18 mouse cellular contexts compared by ENCODE assay signal in the genomic region with DNA sequence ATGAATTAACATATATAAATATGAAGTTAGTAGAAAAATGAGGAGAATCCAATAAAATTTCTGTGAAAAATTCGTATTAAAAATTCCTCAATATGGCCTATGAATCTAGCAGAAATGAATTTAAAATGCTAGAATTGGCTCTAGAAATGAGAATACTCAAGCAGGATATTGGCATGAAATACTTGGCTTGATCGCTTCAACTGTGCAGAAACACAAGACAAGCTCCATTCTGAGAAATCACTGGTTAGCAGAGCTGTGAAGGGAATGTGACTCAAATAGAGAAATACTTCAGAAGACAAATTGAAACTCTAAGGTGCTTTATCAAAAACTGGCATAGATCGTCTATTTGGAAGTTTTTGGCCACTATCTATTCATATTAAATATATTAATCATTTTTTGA.
DNase-seq lines count a peak whose midpoint lies in the region; ATAC-seq and TF ChIP-seq lines count a peak whose summit lies in the region.
"Had no signal": no experiment of that assay in that cellular context is flagged by ENCODE, and none has a peak within 500 bp of the region (broad histone marks: within the 10 kb centered on the region; RNA-seq: fewer than 3 reads in every experiment).

No protein-coding gene starts in this region.

- no peak overlapping the region for H3K4me2 ChIP-seq in forebrain, embryonic 16.5 days (ENCODE audit: low read length)
- no peak overlapping the region for H3K4me2 ChIP-seq in forebrain, embryonic 11.5 days (ENCODE audit: low read depth, low read length, severe bottlenecking)
- H3K4me2 ChIP-seq in hindbrain, postnatal 0 days (ENCODE audit: low read depth, low read length) = no peak overlapping the region
- H3K4me2 ChIP-seq in hindbrain, embryonic 16.5 days (ENCODE audit: low read length) = no peak overlapping the region
- H3K4me2 ChIP-seq: embryonic facial prominence, embryonic 12.5 days; forebrain, embryonic 15.5 days had no signal

- no peaks in the 10 kb centered on the region for H3K27me3 ChIP-seq in forebrain, embryonic 16.5 days (replicated peaks; ENCODE audit: control insufficient read depth, insufficient read depth, low read length)
- no peaks in the 10 kb centered on the region for H3K27me3 ChIP-seq in forebrain, embryonic 11.5 days (ENCODE audit: control insufficient read depth, insufficient read depth, low read length)
- no peaks in the 10 kb centered on the region for H3K27me3 ChIP-seq in hindbrain, postnatal 0 days (ENCODE audit: insufficient read depth, low read length)
- H3K27me3 ChIP-seq in hindbrain, embryonic 16.5 days (replicated peaks; ENCODE audit: control insufficient read depth, insufficient read depth, low read length) = no peaks in the 10 kb centered on the region
- H3K27me3 ChIP-seq: embryonic facial prominence, embryonic 12.5 days; forebrain, embryonic 15.5 days had no signal

- H3K4me3 ChIP-seq in forebrain, embryonic 16.5 days (replicated peaks; ENCODE audit: low read length) = no peak overlapping the region
- H3K4me3 ChIP-seq in forebrain, embryonic 11.5 days (ENCODE audit: low read depth, low read length) = no peak overlapping the region
- no peak overlapping the region for H3K4me3 ChIP-seq in hindbrain, postnatal 0 days (ENCODE audit: low read length)
- H3K4me3 ChIP-seq in hindbrain, embryonic 16.5 days (ENCODE audit: low read length) = no peak overlapping the region
- H3K4me3 ChIP-seq: embryonic facial prominence, embryonic 10.5 days; embryonic facial prominence, embryonic 12.5 days; forebrain, embryonic 15.5 days had no signal

- ATAC-seq in forebrain, embryonic 16.5 days = peak; percentile 49; the same call in 1 of the 2 replicates
- ATAC-seq in forebrain, embryonic 11.5 days (replicated peaks; ENCODE audit: low FRiP score) = no peak
- ATAC-seq in hindbrain, postnatal 0 days = no peak
- no peak for ATAC-seq in hindbrain, embryonic 16.5 days
- ATAC-seq: forebrain, embryonic 15.5 days had no signal

- H3K36me3 ChIP-seq in forebrain, embryonic 16.5 days (ENCODE audit: control insufficient read depth, insufficient read depth) = no peaks in the 10 kb centered on the region
- no peaks in the 10 kb centered on the region for H3K36me3 ChIP-seq in forebrain, embryonic 11.5 days (ENCODE audit: control insufficient read depth, insufficient read depth, low read length)
- H3K36me3 ChIP-seq in hindbrain, postnatal 0 days (ENCODE audit: insufficient read depth, low read length) = no peaks in the 10 kb centered on the region
- no peaks in the 10 kb centered on the region for H3K36me3 ChIP-seq in hindbrain, embryonic 16.5 days (ENCODE audit: control insufficient read depth, insufficient read depth, low read length)
- H3K36me3 ChIP-seq: embryonic facial prominence, embryonic 10.5 days; embryonic facial prominence, embryonic 12.5 days; forebrain, embryonic 15.5 days had no signal

- H3K9me3 ChIP-seq in forebrain, embryonic 16.5 days (ENCODE audit: control insufficient read depth, low read length) = no peaks in the 10 kb centered on the region
- no peaks in the 10 kb centered on the region for H3K9me3 ChIP-seq in forebrain, embryonic 11.5 days (ENCODE audit: control insufficient read depth, low read length)
- no peaks in the 10 kb centered on the region for H3K9me3 ChIP-seq in hindbrain, postnatal 0 days (ENCODE audit: low read length)
- H3K9me3 ChIP-seq in hindbrain, embryonic 16.5 days (ENCODE audit: control insufficient read depth, low read length) = no peaks in the 10 kb centered on the region
- H3K9me3 ChIP-seq: embryonic facial prominence, embryonic 10.5 days; embryonic facial prominence, embryonic 12.5 days; forebrain, embryonic 15.5 days had no signal

- TF ChIP-seq POLR2A in brain, embryonic 14.5 days (IDR thresholded peaks at IDR 0.05; ENCODE audit: borderline replicate concordance, extremely low read depth, insufficient read depth, insufficient read length, poor library complexity, severe bottlenecking) = no peak

- 71% methylated on average over 3 of the region's 3 CpGs for WGBS in forebrain, embryonic 16.5 days
- WGBS in forebrain, embryonic 11.5 days = 86% methylated on average over 3 of the region's 3 CpGs
- 82% methylated on average over 3 of the region's 3 CpGs for WGBS in hindbrain, postnatal 0 days
- WGBS in hindbrain, embryonic 16.5 days = 84% methylated on average over 3 of the region's 3 CpGs

- H3K9ac ChIP-seq in forebrain, embryonic 16.5 days (replicated peaks; ENCODE audit: low read depth, low read length) = no peak overlapping the region
- H3K9ac ChIP-seq in forebrain, embryonic 11.5 days (ENCODE audit: low read length) = no peak overlapping the region
- no peak overlapping the region for H3K9ac ChIP-seq in hindbrain, postnatal 0 days (replicated peaks; ENCODE audit: low read length)
- no peak overlapping the region for H3K9ac ChIP-seq in hindbrain, embryonic 16.5 days (ENCODE audit: low read depth, low read length)
- H3K9ac ChIP-seq: embryonic facial prominence, embryonic 12.5 days; forebrain, embryonic 15.5 days had no signal

- no peak for TF ChIP-seq CTCF in hindbrain, postnatal 0 days (IDR thresholded peaks at IDR 0.05; ENCODE audit: low read depth)
- TF ChIP-seq CTCF in brain, embryonic 14.5 days (IDR thresholded peaks at IDR 0.05; ENCODE audit: borderline replicate concordance, extremely low read depth, insufficient read depth, insufficient read length) = no peak

- no peaks in the 10 kb centered on the region for H3K4me1 ChIP-seq in forebrain, embryonic 16.5 days (replicated peaks; ENCODE audit: control insufficient read depth, insufficient read depth, low read length)
- no peaks in the 10 kb centered on the region for H3K4me1 ChIP-seq in forebrain, embryonic 11.5 days (replicated peaks; ENCODE audit: control insufficient read depth, insufficient read depth, low read length)
- no peaks in the 10 kb centered on the region for H3K4me1 ChIP-seq in hindbrain, postnatal 0 days (ENCODE audit: insufficient read depth, low read length)
- no peaks in the 10 kb centered on the region for H3K4me1 ChIP-seq in hindbrain, embryonic 16.5 days (ENCODE audit: control insufficient read depth, insufficient read depth, low read depth, low read length)
- H3K4me1 ChIP-seq: embryonic facial prominence, embryonic 10.5 days; embryonic facial prominence, embryonic 12.5 days; forebrain, embryonic 15.5 days had no signal

- no peak overlapping the region for H3K27ac ChIP-seq in forebrain, embryonic 16.5 days (ENCODE audit: low read length)
- no peak overlapping the region for H3K27ac ChIP-seq in forebrain, embryonic 11.5 days (ENCODE audit: low read depth, low read length)
- no peak overlapping the region for H3K27ac ChIP-seq in hindbrain, postnatal 0 days
- H3K27ac ChIP-seq in hindbrain, embryonic 16.5 days (ENCODE audit: low read depth, low read length) = no peak overlapping the region
- H3K27ac ChIP-seq: embryonic facial prominence, embryonic 10.5 days; embryonic facial prominence, embryonic 12.5 days; forebrain, embryonic 15.5 days had no signal

- no peak for DNase-seq in forebrain, embryonic 11.5 days (ENCODE audit: low spot score)
- peak; percentile 6 for DNase-seq in hindbrain, postnatal 0 days (ENCODE audit: low spot score)
- peak; percentile 60 for DNase-seq in brain, embryonic 14.5 days (ENCODE audit: low read depth)
- DNase-seq in telencephalon, adult 2 months (ENCODE audit: low read depth, low spot score) = peak; percentile 6
- no peak for DNase-seq in ovary, adult 18-20 months (ENCODE audit: low spot score)
- DNase-seq in left cerebral cortex, postnatal 4 days = no peak
- DNase-seq: adrenal gland, adult 2 months; adrenal gland, postnatal 10 days; adrenal gland, postnatal 25 days; cerebellum, adult 11-12 months; cerebellum, adult 2 months; cerebellum, adult 9-10 months; cerebellum, postnatal 25 days had no signal

- intact Hi-C loops in left cerebral cortex, postnatal 4 days (cut with DNase I) = no loop called here

Comparison
In these comparisons a context has a peak if more than half of its experiments do, and no peak if none do; other contexts are left out.
1. DNase-seq: peak in hindbrain, postnatal 0 days (single experiment), brain, embryonic 14.5 days (single experiment) and telencephalon, adult 2 months (single experiment); none in forebrain, embryonic 11.5 days (single experiment), ovary, adult 18-20 months (single experiment) and left cerebral cortex, postnatal 4 days (single experiment).